Mouse (Mus musculus) small intestine, adult 2 months (tissue): ENCODE results near the gene Gtf3a. TPM values are rescaled to one million over a fixed set of nuclear protein-coding genes. Genes with fewer than 3 reads are reported as not detected.
"Not testable (repeated sequence)": the region's sequence is repeated elsewhere in the genome, so short reads cannot be mapped to it uniquely, and the experiment has no call there.

Experiments
- H3K27ac ChIP-seq: fragments of 200-500 bp; 2 replicates; pipeline ENCODE4 v1.5.1; 2012; ENCODE audit warnings: low read depth, low read length, control low read depth, inconsistent platforms; ENCODE audit not compliant: insufficient read depth
- H3K27me3 ChIP-seq: fragments of 200-500 bp; 2 replicates; pipeline ENCODE4 v1.6.1; 2012; ENCODE audit warnings: mild to moderate bottlenecking, moderate library complexity, low read length, inconsistent platforms; ENCODE audit not compliant: control insufficient read depth, insufficient read depth
- H3K36me3 ChIP-seq: fragments of 200-500 bp; 2 replicates; pipeline ENCODE4 v1.6.1; 2012; ENCODE audit warnings: mild to moderate bottlenecking, low read length, control low read depth, inconsistent platforms; ENCODE audit not compliant: control insufficient read depth, insufficient read depth
- H3K4me1 ChIP-seq: fragments of 200-500 bp; 2 replicates; pipeline ENCODE4 v1.6.1; 2012; ENCODE audit warnings: low read length, inconsistent platforms, mixed read lengths; ENCODE audit not compliant: control insufficient read depth, insufficient read depth, insufficient read length
- H3K4me3 ChIP-seq: fragments of 200-500 bp; 2 replicates; pipeline ENCODE4 v1.5.1; 2012; ENCODE audit warnings: low read depth, mild to moderate bottlenecking, control low read depth, inconsistent platforms, low read length, moderate library complexity
- CTCF ChIP-seq: fragments of 200-500 bp; IDR thresholded peaks from 2 replicates; pipeline ENCODE4 v1.5.1; 2012; ENCODE audit warnings: low read depth, mild to moderate bottlenecking, control low read depth, inconsistent platforms, low read length, moderate library complexity, mixed read lengths; ENCODE audit not compliant: insufficient replicate concordance, insufficient read length; ENCODE audit errors: extremely low read depth
- POLR2A ChIP-seq: fragments of 200-500 bp; IDR thresholded peaks from 2 replicates; pipeline ENCODE4 v1.6.1; 2012; ENCODE audit warnings: low read depth, mild to moderate bottlenecking, control low read depth, inconsistent platforms, low read length, moderate library complexity
- WGBS: fragments of 180-500 bp; shearing (Covaris S2); methylation state at CpG from one replicate; pipeline ENCODE4 v1.1.7; 2018; 5-methylcytosine and 5-hydroxymethylcytosine counted together
- polyA plus RNA-seq: library from polyadenylated mRNA; depleted of rRNA; stranded (reverse); fragments of >200 nt; gene quantifications from 2 replicates; pipeline ENCODE4 v1.2.3, GENCODE M21; 2012

Gene Gtf3a
- polyA plus RNA-seq, 1 experiment: 51.6 TPM

GRCm38 (mm10) chr5:146912206-146912605 is 36.3 kb upstream of the Gtf3a start:
- no peaks in the 10 kb centered on the region for H3K36me3 ChIP-seq
- peaks cover 13% of the 10 kb centered on the region; the same call in 1 of the 2 replicates for H3K4me1 ChIP-seq
- no peak for TF ChIP-seq CTCF
- no peak overlapping the region for H3K27ac ChIP-seq
- H3K4me3 ChIP-seq: no peak overlapping the region
- H3K27me3 ChIP-seq: no peaks in the 10 kb centered on the region
- WGBS: 12% methylated on average over 9 of the region's 9 CpGs

GRCm38 (mm10) chr5:146913355-146913754 is 35.1 kb upstream of the Gtf3a start:
- Histone ChIP-seq H3K4me1 (peaks cover 13% of the 10 kb centered on the region; the same call in 1 of the 2 replicates), H3K4me3 (no peak overlapping the region), H3K36me3 (no peaks in the 10 kb centered on the region), H3K27ac (no peak overlapping the region; the same call in 1 of the 2 replicates), H3K27me3 (no peaks in the 10 kb centered on the region)
- TF ChIP-seq CTCF (no peak), POLR2A (no peak)
- 95% methylated on average over 7 of the region's 7 CpGs for WGBS

- Histone ChIP-seq H3K36me3 (no peaks in the 10 kb centered on the region), H3K27ac (no peak overlapping the region), H3K4me1 (peaks cover 13% of the 10 kb centered on the region; the same call in 1 of the 2 replicates), H3K4me3 (no peak overlapping the region), H3K27me3 (no peaks in the 10 kb centered on the region)
- WGBS: 15% methylated on average over 9 of the region's 9 CpGs
- TF ChIP-seq CTCF (peak; percentile 89; the same call in 1 of the 2 replicates), POLR2A (no peak)
These were observed 34.2 kb upstream of the Gtf3a start for GRCm38 (mm10) chr5:146914088-146914766.

DNA sequence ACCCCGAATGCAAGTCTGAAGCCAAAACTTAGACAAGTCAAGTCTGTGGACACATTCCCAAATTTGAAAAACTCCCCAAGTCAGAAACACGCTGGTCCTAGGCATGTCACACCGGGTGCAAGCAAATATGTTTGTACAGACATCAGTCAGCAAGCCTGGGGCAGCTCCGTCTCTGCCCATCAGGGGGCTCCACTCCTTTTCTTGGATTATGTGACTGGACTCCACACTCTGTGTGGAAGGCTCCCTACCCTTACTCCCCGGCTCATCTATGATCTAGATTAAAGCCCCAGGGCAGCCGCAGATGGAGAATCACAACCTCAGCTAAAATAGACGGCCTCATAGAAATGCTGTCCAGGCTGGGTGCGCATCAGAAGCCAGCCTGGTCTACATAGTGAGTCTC is 32.2 kb upstream of the Gtf3a start:
- H3K4me3 ChIP-seq: no peak overlapping the region
- no peak overlapping the region for H3K27ac ChIP-seq
- WGBS: 76% methylated on average over 8 of the region's 8 CpGs
- no peaks in the 10 kb centered on the region for H3K36me3 ChIP-seq
- peaks cover 16% of the 10 kb centered on the region; the same call in 1 of the 2 replicates for H3K4me1 ChIP-seq
- TF ChIP-seq CTCF (peak; percentile 32; the same call in 1 of the 2 replicates), POLR2A (no peak)
- H3K27me3 ChIP-seq: no peaks in the 10 kb centered on the region

DNA sequence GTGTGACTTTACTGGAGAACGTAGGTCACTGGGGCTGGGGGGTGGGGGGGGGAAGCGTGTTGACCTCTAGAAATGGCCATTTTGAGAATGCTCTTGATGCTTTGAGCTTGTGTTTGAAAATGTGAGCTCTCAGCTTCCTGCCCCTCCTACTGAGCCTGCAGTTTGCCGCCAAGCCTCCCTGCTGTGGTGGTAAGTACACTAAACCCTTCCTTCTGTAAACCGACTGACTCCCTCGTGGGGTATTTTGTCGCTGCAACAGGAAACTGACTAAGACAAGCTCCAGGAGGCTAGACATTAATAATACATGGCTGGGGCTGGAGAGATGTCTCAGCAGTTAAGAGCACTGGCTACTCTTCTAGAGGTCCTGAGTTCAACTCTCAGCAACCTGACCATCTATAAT is 31.7 kb upstream of the Gtf3a start:
- no peaks in the 10 kb centered on the region for H3K36me3 ChIP-seq
- TF ChIP-seq CTCF: no peak
- TF ChIP-seq POLR2A: no peak
- WGBS: 57% methylated on average over 6 of the region's 6 CpGs

DNA sequence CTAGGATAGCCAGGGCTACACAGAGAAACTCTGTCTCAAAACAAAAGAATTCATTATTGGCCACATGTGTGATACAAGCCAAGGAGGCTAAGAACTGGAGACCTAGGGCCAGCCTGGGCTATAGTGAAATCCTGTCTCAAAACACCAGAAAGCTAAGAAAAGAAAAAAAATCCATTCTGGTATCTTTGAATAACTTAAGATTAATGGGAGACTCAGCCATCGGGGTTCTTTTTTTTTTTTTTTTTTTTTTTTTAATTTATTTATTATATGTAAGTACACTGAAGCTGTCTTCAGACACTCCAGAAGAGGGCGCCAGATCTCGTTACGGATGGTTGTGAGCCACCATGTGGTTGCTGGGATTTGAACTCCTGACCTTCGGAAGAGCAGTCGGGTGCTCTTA is 31.1 kb upstream of the Gtf3a start:
- H3K4me3 ChIP-seq, H3K27ac ChIP-seq, H3K36me3 ChIP-seq, H3K27me3 ChIP-seq: not testable (repeated sequence)
- WGBS: 59% methylated on average over 6 of the region's 6 CpGs
- H3K4me1 ChIP-seq: peaks cover 13% of the 10 kb centered on the region; the same call in 1 of the 2 replicates

More for the DNA sequence above, 31.7 kb upstream of the Gtf3a start:
- Histone ChIP-seq H3K4me1 (peaks cover 16% of the 10 kb centered on the region; the same call in 1 of the 2 replicates), H3K27me3 (no peaks in the 10 kb centered on the region), H3K27ac (no peak overlapping the region), H3K4me3 (no peak overlapping the region)

GRCm38 (mm10) chr5:146919874-146920273 is 28.6 kb upstream of the Gtf3a start:
- no peak overlapping the region for H3K27ac ChIP-seq
- WGBS: 34% methylated on average over 6 of the region's 6 CpGs
- no peaks in the 10 kb centered on the region for H3K36me3 ChIP-seq
- 0 out of 2 replicates have a peak, but pooled peaks cover 2% of the 10 kb centered on the region for H3K27me3 ChIP-seq
- TF ChIP-seq CTCF: no peak
- TF ChIP-seq POLR2A: no peak
- peaks cover 5% of the 10 kb centered on the region; the same call in 1 of the 2 replicates for H3K4me1 ChIP-seq
- peak overlapping the region; percentile 28; the same call in 1 of the 2 replicates for H3K4me3 ChIP-seq
